Mouse (Mus musculus): ENCODE measurements at regions not wholly inside any gene's neighbourhood (a gene's known extent, or its start where the extent isn't known, plus 50 kb on each side); places are given as distances from the start of the nearest gene placed in this dataset.

GRCm38 (mm10) chr9:100391566-100392213, 94.9 kb downstream of the Il20rb start:
- no peak overlapping the region for H3K4me3 ChIP-seq (ENCODE audit: low read depth, low read length)
- no peaks in the 10 kb centered on the region for H3K36me3 ChIP-seq (ENCODE audit: control insufficient read depth, insufficient read depth, low read length)
- WGBS: 63% methylated on average over 8 of the region's 8 CpGs
- TF ChIP-seq POLR2A (IDR thresholded peaks at IDR 0.05; ENCODE audit: low read depth, low read length) (no peak), CTCF (IDR thresholded peaks at IDR 0.05; ENCODE audit: extremely low read depth, insufficient read length, insufficient replicate concordance, low read depth, low read length) (no peak)
- H3K27me3 ChIP-seq (ENCODE audit: control insufficient read depth, insufficient read depth, low read length): no peaks in the 10 kb centered on the region
- H3K4me1 ChIP-seq (ENCODE audit: control insufficient read depth, insufficient read depth, insufficient read length, low read length): no peaks in the 10 kb centered on the region
- H3K27ac ChIP-seq (ENCODE audit: insufficient read depth, low read depth, low read length): no peak overlapping the region

- TF ChIP-seq CTCF (IDR thresholded peaks at IDR 0.05; ENCODE audit: extremely low read depth, insufficient read length, insufficient replicate concordance, low read depth, low read length): no peak
- no peaks in the 10 kb centered on the region for H3K27me3 ChIP-seq (ENCODE audit: control insufficient read depth, insufficient read depth, low read length)
- H3K27ac ChIP-seq (ENCODE audit: insufficient read depth, low read depth, low read length): no peak overlapping the region
- 84% methylated on average over 7 of the region's 7 CpGs for WGBS
- H3K4me1 ChIP-seq (ENCODE audit: control insufficient read depth, insufficient read depth, insufficient read length, low read length): no peaks in the 10 kb centered on the region
- H3K36me3 ChIP-seq (ENCODE audit: control insufficient read depth, insufficient read depth, low read length): no peaks in the 10 kb centered on the region
- H3K4me3 ChIP-seq (ENCODE audit: low read depth, low read length): no peak overlapping the region
Measured at GRCm38 (mm10) chr9:100388393-100388792, 98.2 kb downstream of the Il20rb start.

GRCm38 (mm10) chr9:100387171-100387685, 99.4 kb downstream of the Il20rb start:
- 31% methylated on average over 13 of the region's 13 CpGs for WGBS
- TF ChIP-seq CTCF (IDR thresholded peaks at IDR 0.05; ENCODE audit: extremely low read depth, insufficient read length, insufficient replicate concordance, low read depth, low read length): no peak
- no peak for TF ChIP-seq POLR2A (IDR thresholded peaks at IDR 0.05; ENCODE audit: low read depth, low read length)
- Histone ChIP-seq H3K4me3 (ENCODE audit: low read depth, low read length) (no peak overlapping the region), H3K27ac (ENCODE audit: insufficient read depth, low read depth, low read length) (no peak overlapping the region), H3K36me3 (ENCODE audit: control insufficient read depth, insufficient read depth, low read length) (no peaks in the 10 kb centered on the region), H3K4me1 (ENCODE audit: control insufficient read depth, insufficient read depth, insufficient read length, low read length) (no peaks in the 10 kb centered on the region), H3K27me3 (ENCODE audit: control insufficient read depth, insufficient read depth, low read length) (no peaks in the 10 kb centered on the region)

GRCm38 (mm10) chr9:100382492-100382891, 104.1 kb downstream of the Il20rb start:
- Histone ChIP-seq H3K27ac (ENCODE audit: insufficient read depth, low read depth, low read length) (no peak overlapping the region), H3K27me3 (ENCODE audit: control insufficient read depth, insufficient read depth, low read length) (no peaks in the 10 kb centered on the region), H3K4me3 (ENCODE audit: low read depth, low read length) (no peak overlapping the region), H3K36me3 (ENCODE audit: control insufficient read depth, insufficient read depth, low read length) (no peaks in the 10 kb centered on the region), H3K4me1 (ENCODE audit: control insufficient read depth, insufficient read depth, insufficient read length, low read length) (no peaks in the 10 kb centered on the region)
- TF ChIP-seq CTCF (IDR thresholded peaks at IDR 0.05; ENCODE audit: extremely low read depth, insufficient read length, insufficient replicate concordance, low read depth, low read length) (peak; percentile 69; the same call in 1 of the 2 replicates), POLR2A (IDR thresholded peaks at IDR 0.05; ENCODE audit: low read depth, low read length) (no peak)
- WGBS: 42% methylated on average over 5 of the region's 5 CpGs

- Histone ChIP-seq H3K27ac (ENCODE audit: insufficient read depth, low read depth, low read length) (no peak overlapping the region), H3K4me1 (ENCODE audit: control insufficient read depth, insufficient read depth, insufficient read length, low read length) (no peaks in the 10 kb centered on the region), H3K36me3 (ENCODE audit: control insufficient read depth, insufficient read depth, low read length) (no peaks in the 10 kb centered on the region), H3K27me3 (ENCODE audit: control insufficient read depth, insufficient read depth, low read length) (no peaks in the 10 kb centered on the region), H3K4me3 (ENCODE audit: low read depth, low read length) (no peak overlapping the region)
- 82% methylated on average over 5 of the region's 5 CpGs for WGBS
- no peak for TF ChIP-seq POLR2A (IDR thresholded peaks at IDR 0.05; ENCODE audit: low read depth, low read length)
- no peak for TF ChIP-seq CTCF (IDR thresholded peaks at IDR 0.05; ENCODE audit: extremely low read depth, insufficient read length, insufficient replicate concordance, low read depth, low read length)
Measured at GRCm38 (mm10) chr9:100369921-100370320, 116.7 kb downstream of the Il20rb start.

GRCm38 (mm10) chr9:100366816-100367215, 119.8 kb downstream of the Il20rb start:
- Histone ChIP-seq H3K27me3 (ENCODE audit: control insufficient read depth, insufficient read depth, low read length) (no peaks in the 10 kb centered on the region), H3K4me1 (ENCODE audit: control insufficient read depth, insufficient read depth, insufficient read length, low read length) (no peaks in the 10 kb centered on the region), H3K27ac (ENCODE audit: insufficient read depth, low read depth, low read length) (no peak overlapping the region), H3K36me3 (ENCODE audit: control insufficient read depth, insufficient read depth, low read length) (no peaks in the 10 kb centered on the region), H3K4me3 (ENCODE audit: low read depth, low read length) (no peak overlapping the region)
- TF ChIP-seq CTCF (IDR thresholded peaks at IDR 0.05; ENCODE audit: extremely low read depth, insufficient read length, insufficient replicate concordance, low read depth, low read length) (no peak), POLR2A (IDR thresholded peaks at IDR 0.05; ENCODE audit: low read depth, low read length) (no peak)
- 71% methylated on average over 6 of the region's 6 CpGs for WGBS

GRCm38 (mm10) chr9:100359934-100360716, 126.5 kb downstream of the Il20rb start:
- TF ChIP-seq POLR2A (IDR thresholded peaks at IDR 0.05; ENCODE audit: low read depth, low read length): no peak
- TF ChIP-seq CTCF (IDR thresholded peaks at IDR 0.05; ENCODE audit: extremely low read depth, insufficient read length, insufficient replicate concordance, low read depth, low read length): peak; percentile 17; the same call in 1 of the 2 replicates
- Histone ChIP-seq H3K36me3 (ENCODE audit: control insufficient read depth, insufficient read depth, low read length) (no peaks in the 10 kb centered on the region), H3K27ac (ENCODE audit: insufficient read depth, low read depth, low read length) (no peak overlapping the region), H3K4me3 (ENCODE audit: low read depth, low read length) (no peak overlapping the region), H3K27me3 (ENCODE audit: control insufficient read depth, insufficient read depth, low read length) (no peaks in the 10 kb centered on the region), H3K4me1 (ENCODE audit: control insufficient read depth, insufficient read depth, insufficient read length, low read length) (no peaks in the 10 kb centered on the region)
- 61% methylated on average over 9 of the region's 9 CpGs for WGBS
